Mouse (Mus musculus) limb, embryonic 12.5 days (tissue): ENCODE measurements around the gene Fam217b. TPM values are rescaled to one million over a fixed set of nuclear protein-coding genes. Genes with fewer than 3 reads are reported as not detected.
A peak's percentile ranks its signal among the peaks of the same experiment; 100 is the strongest.

Experiments
- ATAC-seq: fragments of 200-750 bp; cut with Nextera tagmentation; 2 replicates; pipeline ENCODE4 v1.8.0; 2017; ENCODE audit warnings: low read depth, moderate TSS enrichment; ENCODE audit not compliant: insufficient number of reproducible peaks, insufficient read depth, low FRiP score, low TSS enrichment
- H3K27ac ChIP-seq: fragments of 300-500 bp; sonication (generic); 2 replicates; pipeline ENCODE4 v1.5.1; 2016; ENCODE audit warnings: mild to moderate bottlenecking, moderate library complexity
- H3K27me3 ChIP-seq: fragments of 300-500 bp; sonication (generic); 2 replicates; pipeline ENCODE4 v1.6.1; 2016; ENCODE audit warnings: mild to moderate bottlenecking, moderate library complexity
- H3K36me3 ChIP-seq: fragments of 300-500 bp; sonication (generic); 2 replicates; pipeline ENCODE4 v1.6.1; 2016; ENCODE audit warnings: mild to moderate bottlenecking, moderate library complexity
- H3K4me1 ChIP-seq: fragments of 300-500 bp; sonication (generic); replicated peaks from 2 replicates; pipeline ENCODE4 v1.6.1; 2016
- H3K4me2 ChIP-seq: fragments of 300-500 bp; sonication (generic); 2 replicates; pipeline ENCODE4 v1.6.1; 2016; ENCODE audit warnings: mild to moderate bottlenecking, moderate library complexity
- H3K4me3 ChIP-seq: fragments of 300-500 bp; sonication (generic); replicated peaks from 2 replicates; pipeline ENCODE4 v1.5.1; 2016; ENCODE audit warnings: mild to moderate bottlenecking
- H3K9ac ChIP-seq: fragments of 300-500 bp; sonication (generic); replicated peaks from 2 replicates; pipeline ENCODE4 v1.6.1; 2016; ENCODE audit warnings: mild to moderate bottlenecking, moderate library complexity
- H3K9me3 ChIP-seq: fragments of 300-500 bp; sonication (generic); 2 replicates; pipeline ENCODE4 v1.6.1; 2016; ENCODE audit warnings: mild to moderate bottlenecking, moderate library complexity
- WGBS: fragments of 180-500 bp; shearing (Covaris S2); methylation state at CpG from one replicate; pipeline ENCODE4 v1.1.7; 2016; 5-methylcytosine and 5-hydroxymethylcytosine counted together
- polyA plus RNA-seq: library from polyadenylated mRNA; unstranded; fragments of >200 nt; fragmentation: Nextera tagmentation; extraction: Ambion mirVana; gene quantifications from 2 replicates; pipeline ENCODE4 v1.2.1, GENCODE M21; 2016

The Fam217b gene
- polyA plus RNA-seq, 1 experiment from 2014 or later = 4.6 TPM

DNA sequence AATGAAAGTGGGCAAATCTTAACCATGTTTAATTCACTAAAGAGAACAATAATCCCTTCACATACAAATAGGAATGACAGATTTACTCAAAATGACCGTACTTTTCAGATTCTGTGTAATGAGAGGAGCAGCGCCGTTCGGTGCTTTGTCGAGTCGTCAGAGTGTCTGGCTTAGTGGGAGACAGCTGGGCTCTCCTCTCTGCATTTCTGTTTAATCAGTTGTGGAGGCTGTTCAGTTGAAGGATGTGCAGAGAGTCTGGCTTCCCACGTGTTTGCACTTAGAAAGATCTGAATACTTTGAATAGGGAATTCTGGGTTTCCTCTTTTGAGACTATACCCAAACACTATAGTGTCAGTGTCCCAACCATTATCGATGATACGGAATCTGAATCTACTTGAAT, 23.0 kb downstream of the Fam217b start:
- H3K27me3 ChIP-seq = no peaks in the 10 kb centered on the region
- WGBS = 61% methylated on average over 9 of the region's 9 CpGs
- peaks cover 4% of the 10 kb centered on the region for H3K4me1 ChIP-seq
- H3K36me3 ChIP-seq = no peaks in the 10 kb centered on the region
- H3K4me3 ChIP-seq = no peak overlapping the region
- H3K27ac ChIP-seq = no peak overlapping the region
- ATAC-seq = no peak
- H3K9ac ChIP-seq = no peak overlapping the region
- H3K9me3 ChIP-seq = no peaks in the 10 kb centered on the region
- H3K4me2 ChIP-seq = no peak overlapping the region

GRCm38 (mm10) chr2:178449386-178449785, 35.1 kb downstream of the Fam217b start:
- Histone ChIP-seq H3K9ac (no peak overlapping the region), H3K4me2 (no peak overlapping the region), H3K27me3 (no peaks in the 10 kb centered on the region), H3K9me3 (no peaks in the 10 kb centered on the region), H3K4me3 (no peak overlapping the region), H3K27ac (no peak overlapping the region), H3K36me3 (no peaks in the 10 kb centered on the region), H3K4me1 (peaks cover 12% of the 10 kb centered on the region)
- no peak for ATAC-seq
- 79% methylated on average over 4 of the region's 4 CpGs for WGBS

DNA sequence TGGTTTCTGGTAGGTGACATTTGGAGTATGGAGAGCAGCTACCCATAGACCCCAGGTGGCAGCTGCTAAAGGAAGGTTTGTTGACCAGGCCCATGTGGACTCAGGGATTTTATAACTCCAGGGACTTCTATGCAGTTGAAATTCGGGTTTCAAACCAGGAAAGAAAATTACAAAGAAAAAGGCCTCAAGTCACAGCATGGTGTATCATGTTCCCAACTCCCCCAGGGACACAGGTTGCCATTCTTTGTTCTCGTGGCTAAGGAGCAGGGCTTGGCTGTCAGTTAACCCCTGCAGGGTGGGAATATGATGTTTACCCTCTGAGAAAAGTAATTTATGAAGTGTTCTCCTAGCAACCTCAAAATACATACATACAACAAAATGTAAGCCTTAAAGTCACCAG, 35.9 kb downstream of the Fam217b start:
- WGBS = 13% methylated on average over 2 of the region's 2 CpGs
- H3K36me3 ChIP-seq = no peaks in the 10 kb centered on the region
- no peaks in the 10 kb centered on the region for H3K27me3 ChIP-seq
- ATAC-seq = no peak
- no peak overlapping the region for H3K9ac ChIP-seq
- H3K9me3 ChIP-seq = no peaks in the 10 kb centered on the region
- no peak overlapping the region for H3K4me3 ChIP-seq
- H3K4me1 ChIP-seq = peaks cover 18% of the 10 kb centered on the region
- no peak overlapping the region for H3K4me2 ChIP-seq
- no peak overlapping the region for H3K27ac ChIP-seq

DNA sequence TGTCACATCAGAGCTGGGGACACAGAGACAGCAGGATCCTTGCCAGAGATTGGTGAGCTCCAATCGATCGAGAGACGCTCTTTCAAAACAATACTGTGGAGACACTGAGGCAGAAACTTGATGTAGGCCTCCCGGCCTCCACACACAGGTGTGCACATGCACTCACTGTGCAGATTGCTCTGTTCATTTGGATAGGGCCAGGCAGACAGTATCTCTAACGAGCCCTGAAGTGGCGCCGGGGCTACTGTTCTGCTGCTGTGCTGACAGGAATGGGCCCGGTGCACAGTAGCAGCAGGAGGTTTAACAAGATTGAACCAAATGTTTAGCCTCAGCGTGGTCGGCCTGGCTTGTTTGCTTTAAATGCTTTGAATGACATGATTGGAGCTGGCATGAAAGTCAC, 36.6 kb downstream of the Fam217b start:
- no peak for ATAC-seq
- H3K9ac ChIP-seq = no peak overlapping the region
- no peak overlapping the region for H3K4me3 ChIP-seq
- H3K9me3 ChIP-seq = no peaks in the 10 kb centered on the region
- WGBS = 51% methylated on average over 10 of the region's 10 CpGs
- H3K27me3 ChIP-seq = no peaks in the 10 kb centered on the region
- peaks cover 23% of the 10 kb centered on the region for H3K4me1 ChIP-seq
- H3K4me2 ChIP-seq = no peak overlapping the region
- H3K36me3 ChIP-seq = no peaks in the 10 kb centered on the region
- H3K27ac ChIP-seq = no peak overlapping the region

- Histone ChIP-seq H3K36me3 (no peaks in the 10 kb centered on the region), H3K4me3 (no peak overlapping the region), H3K9me3 (no peaks in the 10 kb centered on the region), H3K4me1 (peaks cover 27% of the 10 kb centered on the region), H3K4me2 (peak overlapping the region; percentile 37), H3K27me3 (no peaks in the 10 kb centered on the region), H3K27ac (peak overlapping the region; percentile 68; the same call in 1 of the 2 replicates), H3K9ac (no peak overlapping the region)
- ATAC-seq = peak; percentile 67
- WGBS = 11% methylated on average over 17 of the region's 17 CpGs
Observed at GRCm38 (mm10) chr2:178454664-178455516, 40.6 kb downstream of the Fam217b start.

GRCm38 (mm10) chr2:178457414-178457813, 43.1 kb downstream of the Fam217b start:
- Histone ChIP-seq H3K27me3 (no peaks in the 10 kb centered on the region), H3K27ac (no peak overlapping the region), H3K4me3 (no peak overlapping the region), H3K9me3 (no peaks in the 10 kb centered on the region), H3K9ac (no peak overlapping the region), H3K4me2 (no peak overlapping the region), H3K36me3 (no peaks in the 10 kb centered on the region), H3K4me1 (peaks cover 15% of the 10 kb centered on the region)
- no peak for ATAC-seq
- 79% methylated on average over 6 of the region's 6 CpGs for WGBS

GRCm38 (mm10) chr2:178460353-178460752, 46.0 kb downstream of the Fam217b start:
- Histone ChIP-seq H3K4me2 (no peak overlapping the region), H3K4me1 (peaks cover 8% of the 10 kb centered on the region)
- no peak for ATAC-seq

DNA sequence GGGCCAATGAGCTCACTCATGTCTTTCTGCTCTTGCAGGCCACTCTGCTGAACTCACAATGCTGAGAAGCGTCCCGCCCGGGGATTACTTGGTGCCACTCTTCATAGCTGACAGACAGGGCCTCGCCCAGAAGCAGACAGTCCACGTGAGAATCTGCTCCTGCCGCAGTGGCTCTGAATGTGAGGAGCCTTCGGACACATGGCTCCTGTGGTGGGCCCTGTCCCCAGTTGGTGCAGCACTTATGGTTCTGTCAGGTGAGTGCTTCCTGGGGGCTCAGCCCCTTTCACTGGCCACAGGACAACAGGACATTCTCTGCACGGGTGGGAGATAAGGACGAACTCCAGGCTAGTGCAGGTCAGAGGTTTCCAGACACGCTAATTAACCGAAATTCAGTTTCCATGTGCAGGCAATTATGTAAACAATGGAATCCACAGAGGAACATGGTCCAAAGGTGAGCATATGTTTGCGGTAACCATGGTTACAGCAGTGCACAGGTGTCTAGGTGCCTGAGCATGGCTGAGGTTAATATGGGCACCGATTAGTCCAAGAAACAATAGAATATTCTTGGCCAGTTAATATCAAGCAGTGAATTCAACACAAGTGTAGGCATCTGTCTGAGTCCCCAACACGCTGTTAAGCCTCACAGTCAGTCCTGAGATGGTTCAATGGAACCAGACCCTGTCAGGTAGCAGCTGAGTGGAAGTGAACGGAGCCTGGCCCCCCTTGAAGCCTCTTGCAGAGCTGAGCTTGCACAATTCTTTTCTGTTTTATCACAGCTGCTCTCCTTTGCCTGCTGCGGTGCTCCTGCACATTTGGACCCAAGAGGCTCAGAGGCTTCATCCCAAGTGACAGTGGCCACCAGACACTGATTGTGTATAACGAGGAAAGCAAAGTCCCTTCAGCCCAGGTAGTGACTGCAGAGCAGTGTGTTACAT, 57.5 kb downstream of the Fam217b start:
- Histone ChIP-seq H3K4me1 (peaks cover 9% of the 10 kb centered on the region; the same call in 1 of the 2 replicates), H3K9ac (no peak overlapping the region), H3K4me3 (no peak overlapping the region), H3K27ac (no peak overlapping the region), H3K36me3 (no peaks in the 10 kb centered on the region), H3K4me2 (no peak overlapping the region), H3K27me3 (no peaks in the 10 kb centered on the region), H3K9me3 (no peaks in the 10 kb centered on the region)
- ATAC-seq = no peak
- WGBS = 73% methylated on average over 17 of the region's 17 CpGs

More at GRCm38 (mm10) chr2:178460353-178460752, 46.0 kb downstream of the Fam217b start:
- Histone ChIP-seq H3K9ac (no peak overlapping the region), H3K27ac (no peak overlapping the region), H3K36me3 (no peaks in the 10 kb centered on the region), H3K4me3 (no peak overlapping the region), H3K9me3 (no peaks in the 10 kb centered on the region), H3K27me3 (no peaks in the 10 kb centered on the region)
- WGBS = 67% methylated on average over 5 of the region's 5 CpGs

- H3K4me1 ChIP-seq = peaks cover 9% of the 10 kb centered on the region; the same call in 1 of the 2 replicates
- no peaks in the 10 kb centered on the region for H3K36me3 ChIP-seq
- H3K27ac ChIP-seq = no peak overlapping the region
- ATAC-seq = no peak
- no peak overlapping the region for H3K9ac ChIP-seq
- no peak overlapping the region for H3K4me3 ChIP-seq
- WGBS = 88% methylated on average over 10 of the region's 10 CpGs
- H3K4me2 ChIP-seq = no peak overlapping the region
- no peaks in the 10 kb centered on the region for H3K9me3 ChIP-seq
- no peaks in the 10 kb centered on the region for H3K27me3 ChIP-seq
Observed at GRCm38 (mm10) chr2:178473916-178474315, 59.6 kb downstream of the Fam217b start.
